Mouse (Mus musculus) naive thymus-derived CD4-positive, alpha-beta T cell, adult 2 months (primary cell): Measurements from ENCODE around the gene Stxbp4.
A peak's percentile ranks its signal among the peaks of the same experiment; 100 is the strongest.

ENCODE experiments used
- DNase-seq: peaks from one replicate; pipeline ENCODE4 v3.0.0-alpha.2; 2011; ENCODE audit warnings: low read depth

Gene Stxbp4

GRCm38 (mm10) chr11:90464046-90464595 is 173.8 kb downstream of the Stxbp4 start:
- peak; percentile 70 for DNase-seq

DNA sequence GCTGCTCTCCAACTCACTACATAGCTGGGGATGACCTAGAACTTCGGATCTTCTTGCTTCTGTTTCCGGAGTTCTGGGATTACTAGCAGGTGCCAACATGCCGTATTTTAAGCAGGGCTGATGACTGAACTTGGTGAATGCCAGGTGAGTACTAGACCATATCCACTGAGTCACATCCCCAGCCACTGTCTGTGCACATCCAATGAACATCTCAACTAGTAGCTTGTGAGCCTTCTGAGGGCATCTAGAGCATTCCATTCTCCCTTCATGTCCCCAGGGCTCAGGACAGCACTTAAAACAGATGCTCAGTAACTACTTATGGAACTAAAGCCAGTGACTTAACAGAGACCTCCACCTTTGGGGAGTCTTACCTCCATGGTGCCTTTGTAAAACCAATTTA is 177.4 kb downstream of the Stxbp4 start:
- DNase-seq: no peak

GRCm38 (mm10) chr11:90452134-90452533 is 185.8 kb downstream of the Stxbp4 start:
- no peak for DNase-seq

DNA sequence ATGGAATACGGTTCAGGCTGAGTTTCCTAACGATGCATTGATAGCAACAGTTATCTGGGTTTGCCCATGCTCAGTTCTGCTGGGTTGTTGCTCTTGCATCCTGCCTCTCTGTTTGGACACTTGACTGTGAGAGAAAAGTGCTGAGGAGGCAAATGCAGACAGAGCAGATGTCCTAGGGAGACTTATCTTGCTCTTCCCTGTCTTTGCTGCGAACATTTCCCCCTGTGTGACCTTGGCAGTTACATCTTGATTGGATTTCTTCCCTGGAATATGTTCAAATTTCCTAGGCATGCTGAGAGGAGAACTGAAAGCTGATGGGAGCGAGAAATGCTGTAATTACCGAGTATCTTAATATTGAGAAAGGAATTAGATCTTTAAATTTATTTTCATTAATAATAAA is 186.4 kb downstream of the Stxbp4 start:
- no peak for DNase-seq

GRCm38 (mm10) chr11:90442462-90442861 is 195.4 kb downstream of the Stxbp4 start:
- DNase-seq: no peak

GRCm38 (mm10) chr11:90440851-90441250 is 197.0 kb downstream of the Stxbp4 start:
- no peak for DNase-seq

- DNase-seq: no peak
These were observed 199.1 kb downstream of the Stxbp4 start for GRCm38 (mm10) chr11:90438768-90439167.
